Mouse (Mus musculus) mature B cell (primary cell): Measurements from ENCODE around the gene Phf1.

Experiments
- in situ Hi-C: fragments of 300-500 bp; cut with MboI; formaldehyde crosslinking; loops from 2 replicates; pipeline ENCODE4 v1.14.3; 2019

Phf1 gene

GRCm38 (mm10) chr17:26979426-26979825, 46.6 kb downstream of the Phf1 start:
- in situ Hi-C loops, result no loop called here

- in situ Hi-C loops, result no loop called here
Observed at GRCm38 (mm10) chr17:26981050-26981449, 48.2 kb downstream of the Phf1 start.

- in situ Hi-C loops, result no loop called here
Observed at GRCm38 (mm10) chr17:26983382-26983781, 50.5 kb downstream of the Phf1 start.

GRCm38 (mm10) chr17:26985503-26986179, 52.8 kb downstream of the Phf1 start:
- in situ Hi-C loops, result no loop called here
